12 mouse cellular contexts compared by ENCODE assay signal in genomic region chr16:28870860-28871259, GRCm38 (mm10). TPM values are rescaled to one million over a fixed set of nuclear protein-coding genes. Genes with fewer than 3 reads are reported as not detected.
A peak's percentile ranks its signal among the peaks of the same experiment; 100 is the strongest.
DNase-seq lines count a peak whose midpoint lies in the region; ATAC-seq and TF ChIP-seq lines count a peak whose summit lies in the region.
"Had no signal": no experiment of that assay in that cellular context is flagged by ENCODE, and none has a peak within 500 bp of the region (broad histone marks: within the 10 kb centered on the region; RNA-seq: fewer than 3 reads in every experiment).

No protein-coding gene starts in this region.

- DNase-seq in kidney, adult 18-20 months = no peak
- DNase-seq in right cerebral cortex, postnatal 10 days (ENCODE audit: low spot score in 2 of 2) = peak; percentile 50 to 59
- DNase-seq in right cerebral cortex, postnatal 14 days = no peak
- DNase-seq in testis, postnatal 10 days (ENCODE audit: low spot score) = peak; percentile 51
- DNase-seq in MN1 (ENCODE audit: low spot score) = no peak
- DNase-seq: layer of hippocampus, postnatal 36 days had no signal

- H3K4me1 ChIP-seq in kidney, embryonic 15.5 days = peaks cover 24% of the 10 kb centered on the region
- peaks cover 9% of the 10 kb centered on the region; the same call in 1 of the 2 replicates for H3K4me1 ChIP-seq in embryonic fibroblast, embryonic 13.5 days (ENCODE audit: control insufficient read depth, insufficient read depth, low read length)
- peaks cover 46% of the 10 kb centered on the region for H3K4me1 ChIP-seq in forebrain, embryonic 12.5 days

- WGBS in kidney, embryonic 15.5 days = 52% methylated on average over 9 of the region's 9 CpGs
- WGBS in forebrain, embryonic 12.5 days = 80% methylated on average over 9 of the region's 9 CpGs

- no peak overlapping the region for H3K9ac ChIP-seq in kidney, embryonic 15.5 days
- no peak overlapping the region for H3K9ac ChIP-seq in forebrain, embryonic 12.5 days
- H3K9ac ChIP-seq: forebrain, embryonic 13.5 days had no signal

- no peaks in the 10 kb centered on the region for H3K36me3 ChIP-seq in kidney, embryonic 15.5 days
- no peaks in the 10 kb centered on the region for H3K36me3 ChIP-seq in forebrain, embryonic 12.5 days (replicated peaks)

- no peak overlapping the region for H3K4me3 ChIP-seq in kidney, embryonic 15.5 days (replicated peaks)
- no peak overlapping the region for H3K4me3 ChIP-seq in embryonic fibroblast, embryonic 13.5 days (ENCODE audit: insufficient read depth, low read length)
- no peak overlapping the region for H3K4me3 ChIP-seq in forebrain, embryonic 12.5 days (replicated peaks)
- H3K4me3 ChIP-seq: forebrain, embryonic 13.5 days had no signal

- H3K9me3 ChIP-seq in kidney, embryonic 15.5 days (replicated peaks) = no peaks in the 10 kb centered on the region
- no peaks in the 10 kb centered on the region for H3K9me3 ChIP-seq in forebrain, embryonic 12.5 days
- H3K9me3 ChIP-seq: forebrain, embryonic 13.5 days had no signal

- H3K27me3 ChIP-seq in kidney, embryonic 15.5 days = no peaks in the 10 kb centered on the region
- H3K27me3 ChIP-seq in forebrain, embryonic 12.5 days = peaks cover 5% of the 10 kb centered on the region; the same call in 1 of the 2 replicates

- TF ChIP-seq CTCF in embryonic fibroblast, embryonic 13.5 days (IDR thresholded peaks at IDR 0.05; ENCODE audit: borderline replicate concordance, insufficient read depth, low read length) = no peak

- H3K4me2 ChIP-seq in kidney, embryonic 15.5 days = no peak overlapping the region
- H3K4me2 ChIP-seq in forebrain, embryonic 12.5 days = no peak overlapping the region
- H3K4me2 ChIP-seq: forebrain, embryonic 13.5 days had no signal

- 0 out of 2 replicates have a peak overlapping the region, but pooled peaks have one; percentile 4 for H3K27ac ChIP-seq in kidney, embryonic 15.5 days
- peak overlapping the region; percentile 67; the same call in 1 of the 2 replicates for H3K27ac ChIP-seq in embryonic fibroblast, embryonic 13.5 days (ENCODE audit: insufficient read depth, low read length)
- no peak overlapping the region for H3K27ac ChIP-seq in forebrain, embryonic 12.5 days
- H3K27ac ChIP-seq: forebrain, embryonic 13.5 days; kidney, postnatal 0 days had no signal

- TF ChIP-seq POLR2A in embryonic fibroblast, embryonic 13.5 days (IDR thresholded peaks at IDR 0.05; ENCODE audit: low read depth, low read length) = no peak

- ATAC-seq in kidney, embryonic 15.5 days (replicated peaks; ENCODE audit: low FRiP score) = no peak
- ATAC-seq in forebrain, embryonic 12.5 days (ENCODE audit: low FRiP score) = no peak
- ATAC-seq: activated CD4-positive, CD25-positive, alpha-beta regulatory T cell, adult 4 months; forebrain, embryonic 13.5 days had no signal

RNA-seq across cellular contexts. Expression of gene Mb21d2, which starts 58.6 kb away (rescaled TPM):
- 6.7 and 8.0 TPM in 2 replicates for polyA plus RNA-seq in kidney, embryonic 15.5 days (2015; fragmentation: Nextera tagmentation; extraction: Ambion mirVana)
- polyA plus RNA-seq in embryonic fibroblast, embryonic 13.5 days (2011; ENCODE audit: insufficient read length, low read depth, missing spikeins) = 7.6 and 7.9 TPM in 2 replicates
- 5.8 and 6.6 TPM in 2 replicates for polyA plus RNA-seq in forebrain, embryonic 12.5 days (2016; fragmentation: Nextera tagmentation; extraction: Ambion mirVana)
- polyA plus RNA-seq: activated CD4-positive, CD25-positive, alpha-beta regulatory T cell, adult 4 months had no signal

Comparison
In these comparisons a context has a peak if more than half of its experiments do, and no peak if none do; other contexts are left out.
1. DNase-seq: peak in right cerebral cortex, postnatal 10 days (2 of 2) and testis, postnatal 10 days (single experiment); none in kidney, adult 18-20 months (single experiment), right cerebral cortex, postnatal 14 days (single experiment) and MN1 (single experiment).